Comparison of ENCODE assay signal across 8 mouse cellular contexts in genomic region chr19:7341512-7342397, GRCm38 (mm10). TPM values are rescaled to one million over a fixed set of nuclear protein-coding genes. Genes with fewer than 3 reads are reported as not detected.
DNase-seq lines count a peak whose midpoint lies in the region; ATAC-seq and TF ChIP-seq lines count a peak whose summit lies in the region.

Mark2 (minus strand) TSS chr19:7341860.

- peak within 1 kb of the TSS; percentile 89 for H3K4me2 ChIP-seq in kidney, embryonic 14.5 days (replicated peaks; ENCODE audit: low read depth, low read length)
- H3K4me2 ChIP-seq in limb, embryonic 15.5 days = peak within 1 kb of the TSS; percentile 81

- no peak for TF ChIP-seq POLR2A in bone marrow macrophage, adult 2 months (IDR thresholded peaks at IDR 0.05; ENCODE audit: borderline replicate concordance, low read depth, low read length)
- TF ChIP-seq POLR2A in embryonic fibroblast, embryonic 13.5 days (IDR thresholded peaks at IDR 0.05; ENCODE audit: low read depth, low read length) = peak; percentile 71

- H3K27ac ChIP-seq in bone marrow macrophage, adult 2 months (ENCODE audit: insufficient read depth, low read depth, low read length) = peak within 1 kb of the TSS; percentile 74
- H3K27ac ChIP-seq in embryonic fibroblast, embryonic 13.5 days (ENCODE audit: insufficient read depth, low read length) = peak within 1 kb of the TSS; percentile 20
- H3K27ac ChIP-seq in kidney, embryonic 14.5 days (ENCODE audit: low read depth, low read length) = peak within 1 kb of the TSS; percentile 67
- H3K27ac ChIP-seq in limb, embryonic 15.5 days = peak within 1 kb of the TSS; percentile 87

- DNase-seq in A20 (ENCODE audit: low read depth, low spot score) = peak; percentile 100
- peak; percentile 98 to 99 for DNase-seq in heart, adult 9 months (ENCODE audit: low spot score in 2 of 2)
- peak; percentile 95 to 97 for DNase-seq in monocyte, adult 2 months (ENCODE audit: low read depth in 1 of 2, low spot score in 2 of 2)
- peak; percentile 99 for DNase-seq in spleen, postnatal 36 days (ENCODE audit: low spot score in 2 of 2)

- 2% methylated on average over 62 of the region's 63 CpGs for WGBS in kidney, embryonic 14.5 days
- 2% methylated on average over 63 of the region's 63 CpGs for WGBS in limb, embryonic 15.5 days

- no peaks in the 10 kb centered on the region for H3K36me3 ChIP-seq in kidney, embryonic 14.5 days (ENCODE audit: control insufficient read depth, insufficient read depth, low read length)
- no peaks in the 10 kb centered on the region for H3K36me3 ChIP-seq in limb, embryonic 15.5 days

- peak within 1 kb of the TSS; percentile 96 for H3K9ac ChIP-seq in kidney, embryonic 14.5 days (ENCODE audit: low read depth, low read length)
- H3K9ac ChIP-seq in limb, embryonic 15.5 days = peak within 1 kb of the TSS; percentile 93

- no peak for TF ChIP-seq CTCF in bone marrow macrophage, adult 2 months (IDR thresholded peaks at IDR 0.05; ENCODE audit: low read depth, low read length)
- TF ChIP-seq CTCF in embryonic fibroblast, embryonic 13.5 days (IDR thresholded peaks at IDR 0.05; ENCODE audit: borderline replicate concordance, insufficient read depth, low read length) = no peak

- H3K4me3 ChIP-seq in bone marrow macrophage, adult 2 months (ENCODE audit: insufficient read depth, low read length) = peak within 1 kb of the TSS; percentile 83
- peak within 1 kb of the TSS; percentile 99 for H3K4me3 ChIP-seq in embryonic fibroblast, embryonic 13.5 days (ENCODE audit: insufficient read depth, low read length)
- peak within 1 kb of the TSS; percentile 89 for H3K4me3 ChIP-seq in kidney, embryonic 14.5 days (ENCODE audit: low read length)
- peak within 1 kb of the TSS; percentile 89 for H3K4me3 ChIP-seq in limb, embryonic 15.5 days

- H3K27me3 ChIP-seq in kidney, embryonic 14.5 days (ENCODE audit: control insufficient read depth, insufficient read depth, low read length) = no peaks in the 10 kb centered on the region
- H3K27me3 ChIP-seq in limb, embryonic 15.5 days = no peaks in the 10 kb centered on the region

- H3K9me3 ChIP-seq in kidney, embryonic 14.5 days (ENCODE audit: control insufficient read depth, low read length) = no peaks in the 10 kb centered on the region
- H3K9me3 ChIP-seq in limb, embryonic 15.5 days = no peaks in the 10 kb centered on the region

- peak; percentile 93 for ATAC-seq in kidney, embryonic 14.5 days (ENCODE audit: low FRiP score, low TSS enrichment)
- ATAC-seq in limb, embryonic 15.5 days (ENCODE audit: insufficient number of reproducible peaks, low FRiP score, low TSS enrichment, low read depth) = peak; percentile 95

- peaks cover 29% of the 10 kb centered on the region for H3K4me1 ChIP-seq in bone marrow macrophage, adult 2 months (ENCODE audit: control insufficient read depth, insufficient read depth, low read length)
- H3K4me1 ChIP-seq in embryonic fibroblast, embryonic 13.5 days (ENCODE audit: control insufficient read depth, insufficient read depth, low read length) = peaks cover 16% of the 10 kb centered on the region
- H3K4me1 ChIP-seq in kidney, embryonic 14.5 days (ENCODE audit: control insufficient read depth, insufficient read depth, low read length) = peaks cover 22% of the 10 kb centered on the region
- peaks cover 38% of the 10 kb centered on the region for H3K4me1 ChIP-seq in limb, embryonic 15.5 days

RNA-seq across cellular contexts. Expression of gene Mark2, which starts in this region (rescaled TPM):
- 57.8 and 69.2 TPM in 2 replicates for polyA plus RNA-seq in bone marrow macrophage, adult 2 months (2012; ENCODE audit: insufficient read depth, insufficient read length, missing spikeins)
- polyA plus RNA-seq in embryonic fibroblast, embryonic 13.5 days (2011; ENCODE audit: insufficient read length, low read depth, missing spikeins) = 36.5 and 38.5 TPM in 2 replicates
- polyA plus RNA-seq in kidney, embryonic 14.5 days (2014; fragmentation: Nextera tagmentation; extraction: Ambion mirVana) = 51.9 and 54.9 TPM in 2 replicates
- 41.1 and 46.4 TPM in 2 replicates for polyA plus RNA-seq in limb, embryonic 15.5 days (2015; fragmentation: Nextera tagmentation; extraction: Ambion mirVana)

Comparison
In these comparisons a context has a peak if more than half of its experiments do, and no peak if none do; other contexts are left out.
1. Peak in every context shown above with its lines: DNase-seq, ATAC-seq, H3K4me3 ChIP-seq and H3K27ac ChIP-seq.
2. H3K27ac ChIP-seq: peak in every context shown above with its lines; median percentile 87 in limb, embryonic 15.5 days; 74 in bone marrow macrophage, adult 2 months; 67 in kidney, embryonic 14.5 days; 20 in embryonic fibroblast, embryonic 13.5 days.